Mouse (Mus musculus): ENCODE measurements at regions not wholly inside any gene's neighbourhood (a gene's known extent, or its start where the extent isn't known, plus 50 kb on each side); places are given as distances from the start of the nearest gene placed in this dataset.

GRCm38 (mm10) chr3:8206623-8207404 lies 1403.1 kb downstream of the Zfp704 start:
- DNase-seq (ENCODE audit: low read depth, low spot score): no peak

- DNase-seq (ENCODE audit: low read depth, low spot score): no peak
Observed at GRCm38 (mm10) chr3:8163030-8163429, 1446.9 kb downstream of the Zfp704 start.

GRCm38 (mm10) chr3:8161997-8162756 lies 1447.7 kb downstream of the Zfp704 start:
- DNase-seq (ENCODE audit: low read depth, low spot score): peak; percentile 56

GRCm38 (mm10) chr3:8143016-8143415 lies 1466.9 kb downstream of the Zfp704 start:
- DNase-seq (ENCODE audit: low read depth, low spot score): peak; percentile 69

DNA sequence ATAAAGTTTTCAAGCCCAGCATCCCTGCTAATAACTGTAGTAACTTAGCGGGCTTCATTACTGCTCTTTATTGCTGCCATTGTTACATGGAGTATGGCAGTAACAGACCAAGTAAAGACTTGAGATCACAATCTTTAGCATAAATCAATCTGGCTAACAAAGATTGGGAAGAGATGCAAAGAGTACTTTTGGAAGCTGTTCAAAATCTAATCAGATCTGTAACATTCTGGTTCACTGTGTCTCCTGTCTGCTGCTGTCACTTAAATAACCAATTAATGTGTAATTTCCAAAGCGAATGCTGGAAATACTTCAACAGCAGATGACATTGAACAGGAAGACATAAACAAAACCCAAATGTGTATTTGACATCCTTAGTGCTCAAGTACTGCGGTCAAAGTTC lies 1467.7 kb downstream of the Zfp704 start:
- DNase-seq (ENCODE audit: low read depth, low spot score): no peak

- DNase-seq (ENCODE audit: low read depth, low spot score): peak; percentile 36
Observed at GRCm38 (mm10) chr3:8141664-8142084, 1468.2 kb downstream of the Zfp704 start.

GRCm38 (mm10) chr3:8123641-8124040 lies 1486.2 kb downstream of the Zfp704 start:
- DNase-seq (ENCODE audit: low read depth, low spot score): peak; percentile 74

GRCm38 (mm10) chr3:8123141-8123540 lies 1486.7 kb downstream of the Zfp704 start:
- peak; percentile 53 for DNase-seq (ENCODE audit: low read depth, low spot score)

GRCm38 (mm10) chr3:8098291-8098690 lies 1478.0 kb upstream of the 1700008P02Rik start:
- DNase-seq (ENCODE audit: low read depth, low spot score): no peak

DNA sequence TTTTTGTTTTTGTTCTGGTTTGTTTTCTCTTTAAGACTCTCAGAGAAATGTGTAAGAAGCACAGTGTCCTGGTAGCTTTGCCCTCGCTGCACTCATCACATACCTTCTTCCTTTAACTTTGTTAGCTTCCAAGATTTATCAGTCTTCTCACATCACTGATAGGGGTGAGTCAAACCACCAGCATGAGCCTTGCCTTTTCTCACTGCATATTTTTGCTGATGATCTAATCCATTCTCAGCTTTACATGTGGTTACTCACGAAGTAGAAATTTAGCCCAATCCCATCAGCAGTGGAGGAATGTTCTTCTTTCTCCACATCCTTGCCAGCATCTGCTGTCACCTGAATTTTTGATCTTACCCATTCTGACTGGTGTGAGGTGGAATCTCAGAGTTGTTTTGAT lies 1464.5 kb upstream of the 1700008P02Rik start:
- DNase-seq (ENCODE audit: low read depth, low spot score): peak; percentile 84

DNA sequence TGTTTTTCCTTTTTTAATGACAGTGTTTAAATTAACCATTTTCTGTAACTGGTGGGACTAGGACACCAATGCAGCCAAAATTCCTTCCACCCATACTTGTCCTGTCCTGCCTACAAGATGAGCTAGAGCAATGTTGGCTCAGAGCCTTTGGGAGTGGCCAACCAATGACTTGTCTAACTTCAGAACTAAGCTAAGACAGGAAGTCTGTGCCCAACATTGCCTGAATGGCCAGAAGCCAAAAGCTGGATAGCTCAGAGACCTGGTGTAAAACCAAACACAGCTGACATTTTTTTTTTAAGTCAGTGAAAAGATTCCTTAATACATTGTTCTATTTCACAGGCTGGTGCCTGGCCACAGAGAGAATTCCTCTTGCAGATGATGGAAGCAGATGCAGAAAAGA lies 1433.5 kb upstream of the 1700008P02Rik start:
- peak; percentile 94 for DNase-seq (ENCODE audit: low read depth, low spot score)

GRCm38 (mm10) chr3:8051167-8051566 lies 1430.9 kb upstream of the 1700008P02Rik start:
- peak; percentile 90 for DNase-seq (ENCODE audit: low read depth, low spot score)

- DNase-seq (ENCODE audit: low read depth, low spot score): no peak
Observed at GRCm38 (mm10) chr3:8049706-8050105, 1429.5 kb upstream of the 1700008P02Rik start.

DNA sequence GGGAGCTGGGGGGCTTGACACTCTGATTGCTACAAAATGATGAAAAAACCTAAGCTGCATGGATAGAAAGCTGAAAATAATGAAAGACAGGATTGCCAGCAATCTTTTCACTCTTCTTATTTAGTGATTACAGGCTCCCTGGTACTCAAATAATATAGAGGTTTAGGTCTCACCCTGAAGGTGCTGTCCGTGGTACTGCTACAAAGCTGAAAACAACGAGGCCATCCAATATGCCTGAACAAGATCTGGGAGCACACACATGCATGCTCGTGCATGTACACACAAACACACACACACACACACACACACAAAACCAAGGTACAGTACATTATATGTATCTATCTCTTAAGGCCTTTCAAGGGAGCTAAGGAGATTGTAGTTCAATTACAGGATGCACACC lies 1426.1 kb upstream of the 1700008P02Rik start:
- DNase-seq (ENCODE audit: low read depth, low spot score): peak; percentile 49

GRCm38 (mm10) chr3:8036697-8037096 lies 1416.5 kb upstream of the 1700008P02Rik start:
- peak; percentile 68 for DNase-seq (ENCODE audit: low read depth, low spot score)

- no peak for DNase-seq (ENCODE audit: low read depth, low spot score)
Observed at GRCm38 (mm10) chr3:8035091-8035729, 1415.0 kb upstream of the 1700008P02Rik start.

- no peak for DNase-seq (ENCODE audit: low read depth, low spot score)
Observed at GRCm38 (mm10) chr3:8026325-8027017, 1406.2 kb upstream of the 1700008P02Rik start.

DNA sequence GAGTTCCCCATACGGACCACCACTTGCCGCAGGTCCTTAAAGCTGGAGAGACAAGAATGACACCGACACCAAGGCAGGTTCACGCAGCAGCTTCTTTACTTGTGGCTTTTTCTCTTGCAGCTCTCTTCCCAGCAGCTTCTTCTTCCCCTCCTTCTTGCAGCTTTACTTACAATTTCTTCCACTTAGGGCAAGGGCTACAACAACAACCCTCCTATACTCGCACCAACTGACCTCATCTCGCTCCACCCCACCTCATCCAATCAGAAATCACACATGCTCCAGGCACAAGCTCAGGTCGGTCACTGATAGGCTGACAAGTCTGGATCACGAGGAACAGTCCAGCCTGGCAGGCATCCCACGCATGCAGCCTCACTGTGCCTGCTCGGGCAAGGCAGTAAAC lies 1402.4 kb upstream of the 1700008P02Rik start:
- DNase-seq (ENCODE audit: low read depth, low spot score): no peak

- DNase-seq (ENCODE audit: low read depth, low spot score): no peak
Observed at GRCm38 (mm10) chr3:8017489-8017888, 1397.2 kb upstream of the 1700008P02Rik start.

DNA sequence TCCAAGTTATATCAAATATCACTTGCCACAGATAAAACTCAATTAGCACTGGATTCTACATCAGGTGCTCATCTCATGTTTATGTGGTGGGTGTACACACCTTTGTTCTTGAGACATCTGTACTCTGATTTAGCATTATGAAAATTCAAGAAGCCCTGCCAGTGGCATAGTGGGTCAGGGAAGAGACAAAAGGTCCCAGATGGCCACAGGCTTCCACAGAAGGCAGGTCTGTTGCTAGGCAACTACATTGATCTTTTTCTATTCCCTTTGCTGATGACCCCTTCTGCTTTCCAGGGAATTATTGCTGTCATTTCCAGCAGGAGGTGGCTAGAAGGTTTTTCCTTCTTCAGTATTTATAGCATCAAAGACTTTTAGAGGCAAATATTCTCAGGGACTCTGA lies 1396.7 kb upstream of the 1700008P02Rik start:
- DNase-seq (ENCODE audit: low read depth, low spot score): no peak

DNA sequence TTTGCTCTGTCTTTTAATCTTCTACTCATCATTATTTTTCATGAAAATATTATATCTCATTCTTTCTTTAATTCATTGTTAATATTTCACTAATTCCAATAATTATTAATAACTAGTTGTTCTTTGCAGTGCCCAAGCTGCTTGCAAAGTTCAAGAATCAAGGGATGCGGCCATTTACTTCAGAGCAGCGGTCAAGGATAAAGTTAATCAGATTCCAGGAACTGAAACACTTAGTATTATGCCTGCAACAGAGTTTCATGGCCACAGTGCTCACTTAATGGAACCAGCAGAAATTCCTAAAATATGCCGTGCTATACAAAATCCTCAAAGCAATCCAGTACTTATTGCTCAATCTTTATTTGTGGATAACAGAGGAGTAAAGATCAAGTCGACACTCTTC lies 1389.7 kb upstream of the 1700008P02Rik start:
- no peak for DNase-seq (ENCODE audit: low read depth, low spot score)
